Mouse (Mus musculus) kidney, postnatal 0 days (tissue): ENCODE results near the gene Rap1a. TPM values are rescaled to one million over a fixed set of nuclear protein-coding genes. Genes with fewer than 3 reads are reported as not detected.
A peak's percentile ranks its signal among the peaks of the same experiment; 100 is the strongest.

Source experiments
- ATAC-seq: fragments of 200-750 bp; cut with Nextera tagmentation; replicated peaks from 2 replicates; pipeline ENCODE4 v1.8.0; 2017; ENCODE audit warnings: low read depth, moderate number of reproducible peaks, moderate TSS enrichment, moderate library complexity; ENCODE audit not compliant: low FRiP score
- DNase-seq: peaks from one replicate; pipeline ENCODE4 v3.0.0-alpha.2; 2016; ENCODE audit warnings: low spot score
- H3K27ac ChIP-seq: fragments of 300-500 bp; sonication (generic); 2 replicates; pipeline ENCODE4 v1.5.1; 2014; ENCODE audit warnings: mild to moderate bottlenecking
- H3K27me3 ChIP-seq: fragments of 300-500 bp; sonication (generic); 2 replicates; pipeline ENCODE4 v1.6.1; 2014; ENCODE audit warnings: low read length, mixed read lengths; ENCODE audit not compliant: insufficient read depth
- H3K36me3 ChIP-seq: fragments of 300-500 bp; sonication (generic); 2 replicates; pipeline ENCODE4 v1.6.1; 2014; ENCODE audit warnings: low read length, mixed read lengths; ENCODE audit not compliant: insufficient read depth
- H3K4me1 ChIP-seq: fragments of 300-500 bp; sonication (generic); replicated peaks from 2 replicates; pipeline ENCODE4 v1.6.1; 2014; ENCODE audit warnings: antibody characterized with exemption, low read length, mixed read lengths; ENCODE audit not compliant: insufficient read depth
- H3K4me2 ChIP-seq: fragments of 300-500 bp; sonication (generic); 2 replicates; pipeline ENCODE4 v1.6.1; 2014; ENCODE audit warnings: mild to moderate bottlenecking, low read length, moderate library complexity, mixed read lengths
- H3K4me3 ChIP-seq: fragments of 300-500 bp; sonication (generic); replicated peaks from 2 replicates; pipeline ENCODE4 v1.5.1; 2014; ENCODE audit warnings: low read depth, low read length
- H3K9ac ChIP-seq: fragments of 300-500 bp; sonication (generic); 2 replicates; pipeline ENCODE4 v1.6.1; 2014; ENCODE audit warnings: low read depth, low read length
- H3K9me3 ChIP-seq: fragments of 300-500 bp; sonication (generic); replicated peaks from 2 replicates; pipeline ENCODE4 v1.6.1; 2016; ENCODE audit warnings: low read length, inconsistent platforms, mixed read lengths
- CTCF ChIP-seq: IDR thresholded peaks from 2 replicates; pipeline ENCODE4 v1.5.1; 2016; ENCODE audit warnings: antibody characterized with exemption, low read depth, mild to moderate bottlenecking, moderate library complexity
- WGBS: fragments of 180-500 bp; shearing (Covaris S2); extraction: QIAGEN DNeasy Blood & Tissue Kit; methylation state at CpG from one replicate; pipeline ENCODE4 v1.1.7; 2014; 5-methylcytosine and 5-hydroxymethylcytosine counted together
- polyA plus RNA-seq: library from polyadenylated mRNA; unstranded; fragments of >200 nt; fragmentation: Nextera tagmentation; extraction: Ambion mirVana; gene quantifications from 2 replicates; pipeline ENCODE4 v1.2.1, GENCODE M21; 2015

The Rap1a gene
- polyA plus RNA-seq, 1 experiment from 2014 or later, result 111 TPM

- Histone ChIP-seq H3K4me1 (no peaks in the 10 kb centered on the region), H3K4me2 (no peak overlapping the region), H3K9me3 (no peaks in the 10 kb centered on the region), H3K9ac (no peak overlapping the region), H3K4me3 (no peak overlapping the region), H3K27ac (no peak overlapping the region), H3K27me3 (no peaks in the 10 kb centered on the region), H3K36me3 (no peaks in the 10 kb centered on the region)
- WGBS, result 67% methylated on average over 11 of the region's 11 CpGs
- DNase-seq (no peak), ATAC-seq (no peak)
- TF ChIP-seq CTCF, result no peak
These were observed 5.5 kb upstream of the Rap1a start for GRCm38 (mm10) chr3:105806519-105807249.

- no peak for ATAC-seq
- DNase-seq, result no peak
- Histone ChIP-seq H3K4me2 (no peak overlapping the region), H3K27ac (no peak overlapping the region), H3K27me3 (no peaks in the 10 kb centered on the region), H3K4me3 (no peak overlapping the region), H3K9me3 (no peaks in the 10 kb centered on the region), H3K4me1 (0 out of 2 replicates have a peak, but pooled peaks cover 8% of the 10 kb centered on the region), H3K9ac (no peak overlapping the region), H3K36me3 (no peaks in the 10 kb centered on the region)
- WGBS, result 71% methylated on average over 11 of the region's 11 CpGs
- no peak for TF ChIP-seq CTCF
These were observed 2.5 kb upstream of the Rap1a start for GRCm38 (mm10) chr3:105803600-105803999.

- peak overlapping the region; percentile 82 for H3K4me2 ChIP-seq
- peak overlapping the region; percentile 93 for H3K9ac ChIP-seq
- no peaks in the 10 kb centered on the region for H3K9me3 ChIP-seq
- peak overlapping the region; percentile 95 for H3K27ac ChIP-seq
- H3K27me3 ChIP-seq, result no peaks in the 10 kb centered on the region
- ATAC-seq, result peak; percentile 84
- no peak for TF ChIP-seq CTCF
- 1% methylated on average over 23 of the region's 59 CpGs for WGBS
- H3K4me3 ChIP-seq, result peak overlapping the region; percentile 85
- H3K4me1 ChIP-seq, result peaks cover 8% of the 10 kb centered on the region; the same call in 1 of the 2 replicates
- no peak for DNase-seq
- no peaks in the 10 kb centered on the region for H3K36me3 ChIP-seq
These were observed 403 bp downstream of the Rap1a start for GRCm38 (mm10) chr3:105800675-105801190.

- Histone ChIP-seq H3K4me2 (peak overlapping the region; percentile 82), H3K4me3 (peak overlapping the region; percentile 85), H3K36me3 (no peaks in the 10 kb centered on the region), H3K27ac (peak overlapping the region; percentile 95), H3K27me3 (no peaks in the 10 kb centered on the region), H3K9me3 (no peaks in the 10 kb centered on the region), H3K9ac (peak overlapping the region; percentile 93), H3K4me1 (peaks cover 8% of the 10 kb centered on the region; the same call in 1 of the 2 replicates)
- no peak for ATAC-seq
- DNase-seq, result peak; percentile 52
- WGBS, result under 1% methylated on average over 12 of the region's 12 CpGs
- TF ChIP-seq CTCF, result no peak
These were observed 921 bp downstream of the Rap1a start for GRCm38 (mm10) chr3:105800156-105800674.

DNA sequence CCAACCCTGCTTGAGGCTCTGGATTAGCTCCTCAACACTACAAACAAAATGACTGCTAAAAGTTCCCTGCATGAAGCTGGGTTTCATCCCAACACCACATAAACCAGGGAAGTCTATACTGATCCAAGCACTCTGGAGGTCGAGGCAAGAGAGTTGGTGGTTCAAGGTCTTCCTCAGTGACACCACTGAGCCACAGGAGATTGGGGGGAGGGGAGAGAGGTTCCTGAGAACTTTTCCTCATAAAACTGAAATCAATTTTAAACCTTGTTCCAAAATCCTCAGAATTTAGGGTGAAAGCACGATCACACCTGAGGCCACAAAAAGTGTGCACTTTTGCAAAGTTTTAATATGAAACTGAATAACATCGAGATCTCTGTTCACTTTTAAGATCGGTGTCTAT, 1.8 kb downstream of the Rap1a start:
- no peaks in the 10 kb centered on the region for H3K9me3 ChIP-seq
- 69% methylated on average over 4 of the region's 4 CpGs for WGBS
- 0 out of 2 replicates have a peak overlapping the region, but pooled peaks have one; percentile 85 for H3K4me3 ChIP-seq
- H3K36me3 ChIP-seq, result no peaks in the 10 kb centered on the region
- no peak for TF ChIP-seq CTCF
- peak overlapping the region; percentile 82 for H3K4me2 ChIP-seq
- no peak overlapping the region for H3K9ac ChIP-seq
- ATAC-seq, result no peak
- peaks cover 8% of the 10 kb centered on the region; the same call in 1 of the 2 replicates for H3K4me1 ChIP-seq
- DNase-seq, result no peak
- no peaks in the 10 kb centered on the region for H3K27me3 ChIP-seq
- no peak overlapping the region for H3K27ac ChIP-seq

GRCm38 (mm10) chr3:105798770-105799169, 2.4 kb downstream of the Rap1a start:
- WGBS, result 78% methylated on average over 2 of the region's 2 CpGs
- peaks cover 8% of the 10 kb centered on the region; the same call in 1 of the 2 replicates for H3K4me1 ChIP-seq
- 0 out of 2 replicates have a peak overlapping the region, but pooled peaks have one; percentile 7 for H3K4me3 ChIP-seq
- no peaks in the 10 kb centered on the region for H3K9me3 ChIP-seq
- no peak overlapping the region for H3K9ac ChIP-seq
- ATAC-seq, result no peak
- TF ChIP-seq CTCF, result no peak
- no peak for DNase-seq
- H3K27ac ChIP-seq, result no peak overlapping the region
- H3K27me3 ChIP-seq, result no peaks in the 10 kb centered on the region
- H3K4me2 ChIP-seq, result peak overlapping the region; percentile 82
- no peaks in the 10 kb centered on the region for H3K36me3 ChIP-seq
